Mouse (Mus musculus) limb, embryonic 14.5 days (tissue): Measurements from ENCODE around the gene Gm8257. TPM values are rescaled to one million over a fixed set of nuclear protein-coding genes. Genes with fewer than 3 reads are reported as not detected.
"Not testable (repeated sequence)": the region's sequence is repeated elsewhere in the genome, so short reads cannot be mapped to it uniquely, and the experiment has no call there.

ENCODE experiments used
- ATAC-seq: fragments of 200-750 bp; cut with Nextera tagmentation; 2 replicates; pipeline ENCODE4 v1.8.0; 2017; ENCODE audit warnings: low read depth, moderate number of reproducible peaks, moderate TSS enrichment; ENCODE audit not compliant: low FRiP score
- DNase-seq: peaks from one replicate; pipeline ENCODE4 v3.0.0-alpha.2; 2015; ENCODE audit warnings: low spot score
- H3K27ac ChIP-seq: fragments of 300-500 bp; sonication (generic); replicated peaks from 2 replicates; pipeline ENCODE4 v1.5.1; 2014; ENCODE audit warnings: low read depth, mild to moderate bottlenecking, low read length, moderate library complexity, mixed read lengths
- H3K27me3 ChIP-seq: fragments of 300-500 bp; sonication (generic); 2 replicates; pipeline ENCODE4 v1.6.1; 2014; ENCODE audit warnings: low read length, mixed read lengths; ENCODE audit not compliant: control insufficient read depth, insufficient read depth
- H3K36me3 ChIP-seq: fragments of 300-500 bp; sonication (generic); 2 replicates; pipeline ENCODE4 v1.6.1; 2014; ENCODE audit warnings: mild to moderate bottlenecking, low read length, moderate library complexity, mixed read lengths; ENCODE audit not compliant: control insufficient read depth, insufficient read depth
- H3K4me1 ChIP-seq: fragments of 300-500 bp; sonication (generic); 2 replicates; pipeline ENCODE4 v1.6.1; 2014; ENCODE audit warnings: antibody characterized with exemption, low read length, mixed read lengths; ENCODE audit not compliant: control insufficient read depth, insufficient read depth
- H3K4me2 ChIP-seq: fragments of 300-500 bp; sonication (generic); replicated peaks from 2 replicates; pipeline ENCODE4 v1.6.1; 2014; ENCODE audit warnings: low read depth, mild to moderate bottlenecking, low read length, moderate library complexity; ENCODE audit not compliant: severe bottlenecking
- H3K4me3 ChIP-seq: fragments of 300-500 bp; sonication (generic); replicated peaks from 2 replicates; pipeline ENCODE4 v1.5.1; 2014; ENCODE audit warnings: low read length
- H3K9ac ChIP-seq: fragments of 300-500 bp; sonication (generic); 2 replicates; pipeline ENCODE4 v1.6.1; 2014; ENCODE audit warnings: mild to moderate bottlenecking, low read depth, low read length, moderate library complexity; ENCODE audit not compliant: severe bottlenecking
- H3K9me3 ChIP-seq: fragments of 300-500 bp; sonication (generic); 2 replicates; pipeline ENCODE4 v1.6.1; 2016; ENCODE audit warnings: low read length; ENCODE audit not compliant: control insufficient read depth
- POLR2A ChIP-seq: fragments of 200-500 bp; IDR thresholded peaks from 2 replicates; pipeline ENCODE4 v1.8.0; 2012; ENCODE audit warnings: inconsistent platforms, mild to moderate bottlenecking, moderate library complexity, borderline replicate concordance; ENCODE audit not compliant: insufficient read depth, insufficient read length; ENCODE audit errors: extremely low read depth
- WGBS: fragments of 180-500 bp; shearing (Covaris S2); extraction: QIAGEN DNeasy Blood & Tissue Kit; methylation state at CpG from one replicate; pipeline ENCODE4 v1.1.7; 2014; 5-methylcytosine and 5-hydroxymethylcytosine counted together
- polyA plus RNA-seq, 2 experiments: library from polyadenylated mRNA; depleted of rRNA in 1 of 2; stranded (reverse) in 1 of 2; unstranded in 1 of 2; fragments of >200 nt; fragmentation: Nextera tagmentation in 1 of 2; extraction: Ambion mirVana in 1 of 2; gene quantifications; 2 replicates each; pipeline versions ENCODE4 v1.2.1 to v1.2.3; 2012 to 2014

Gene Gm8257
- polyA plus RNA-seq (2012; rRNA removed) (not detected in 2 replicates), polyA plus RNA-seq (2014; fragmentation: Nextera tagmentation; extraction: Ambion mirVana) (not detected in 2 replicates)

DNA sequence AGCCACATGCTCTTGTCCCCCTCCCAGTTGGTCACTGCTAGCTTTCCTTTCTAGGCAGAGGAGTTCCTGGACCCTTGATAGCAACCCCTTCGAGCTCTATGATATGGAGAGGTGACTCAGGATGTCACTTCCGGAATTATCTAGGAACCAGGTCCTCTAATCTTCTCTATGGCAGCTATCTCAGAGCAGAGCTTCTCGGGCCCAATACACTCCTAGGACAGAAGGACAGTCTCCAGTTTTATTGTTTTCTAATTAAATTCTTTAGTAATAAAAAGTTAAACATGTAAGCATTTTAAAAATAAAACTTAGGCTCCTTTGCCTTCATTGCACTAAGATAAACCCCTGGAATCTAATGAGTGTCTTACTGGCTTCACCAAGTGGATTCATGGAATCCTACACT, at the start of gene Gm8257:
Gene Gm8257 (minus strand): TSS at position 101 of the 400 bp plus-strand sequence.
- not testable (repeated sequence) for H3K27ac ChIP-seq, H3K36me3 ChIP-seq, ATAC-seq, DNase-seq, H3K4me1 ChIP-seq, H3K4me2 ChIP-seq, H3K9ac ChIP-seq, H3K9me3 ChIP-seq, H3K27me3 ChIP-seq, H3K4me3 ChIP-seq
- 70% methylated on average over 3 of the region's 3 CpGs for WGBS

DNA sequence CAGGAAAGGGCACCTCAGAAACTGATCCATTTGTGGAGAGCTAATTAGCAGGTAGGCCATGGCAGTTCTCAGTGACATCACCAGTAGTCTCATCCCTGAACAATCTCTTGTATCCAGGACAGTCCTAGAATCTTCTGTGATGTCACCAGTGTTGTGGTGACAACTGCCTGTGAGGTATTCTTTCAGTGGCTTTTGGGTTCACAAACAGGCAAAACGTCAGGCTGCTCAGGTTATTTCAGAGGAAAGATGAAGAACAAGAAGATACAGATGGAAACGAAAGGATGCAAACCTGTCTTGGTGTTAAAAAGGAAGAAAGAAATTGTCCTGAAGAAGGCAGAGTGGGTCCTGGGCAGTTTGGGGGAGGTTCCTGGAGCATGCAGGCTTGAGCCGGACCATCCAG, 44.0 kb upstream of the Gm8257 start, which contains the start of gene Gm8267:
Gene Gm8267 (minus strand): TSS at position 101 of the 400 bp plus-strand sequence.
- Histone ChIP-seq H3K4me3 (no peak within 1 kb of the TSS), H3K4me2 (no peak within 1 kb of the TSS), H3K27me3 (no peaks in the 10 kb centered on the region), H3K9ac (no peak within 1 kb of the TSS), H3K36me3 (no peaks in the 10 kb centered on the region), H3K4me1 (no peaks in the 10 kb centered on the region), H3K9me3 (no peaks in the 10 kb centered on the region), H3K27ac (no peak within 1 kb of the TSS)
- WGBS, result 73% methylated on average over 3 of the region's 3 CpGs
- TF ChIP-seq POLR2A, result no peak
- no peak for ATAC-seq
- no peak for DNase-seq

- not testable (repeated sequence) for H3K27me3 ChIP-seq, H3K36me3 ChIP-seq, H3K4me2 ChIP-seq, ATAC-seq, H3K9ac ChIP-seq, H3K4me1 ChIP-seq, H3K9me3 ChIP-seq, H3K4me3 ChIP-seq, DNase-seq, H3K27ac ChIP-seq
- 29% methylated on average over 1 of the region's 1 CpGs for WGBS
Measured at GRCm38 (mm10) chr14:44742789-44743188, 36.5 kb upstream of the Gm8257 start.

DNA sequence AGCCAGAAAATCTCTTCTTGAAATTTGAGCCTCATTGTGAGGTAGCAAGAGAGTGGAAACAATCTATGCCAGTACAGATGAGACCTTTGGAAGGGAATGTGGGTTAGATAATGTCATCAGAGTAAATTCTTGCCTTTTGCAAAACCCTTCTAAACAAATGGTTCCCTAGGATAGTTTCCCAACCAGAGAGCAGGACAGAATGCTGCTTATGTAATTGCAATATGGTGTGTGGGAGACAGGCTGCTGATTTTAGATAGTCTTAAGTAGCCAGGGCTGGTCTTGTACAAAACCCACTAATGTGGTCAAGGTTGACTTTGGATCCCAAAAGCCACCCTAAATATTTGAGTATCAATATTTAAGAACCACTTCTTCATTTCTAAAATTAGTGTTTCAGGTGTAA, 24.5 kb upstream of the Gm8257 start:
- not testable (repeated sequence) for H3K4me2 ChIP-seq, H3K9ac ChIP-seq, ATAC-seq, H3K4me1 ChIP-seq, H3K4me3 ChIP-seq, H3K27me3 ChIP-seq, H3K27ac ChIP-seq, DNase-seq, H3K36me3 ChIP-seq, H3K9me3 ChIP-seq

GRCm38 (mm10) chr14:44627737-44628136, 78.5 kb downstream of the Gm8257 start, which contains the start of gene Gm5624:
Gene Gm5624, minus strand, starts transcription at chr14:44627938.
- H3K9me3 ChIP-seq, DNase-seq, H3K36me3 ChIP-seq, H3K4me1 ChIP-seq, H3K27me3 ChIP-seq, ATAC-seq, H3K4me3 ChIP-seq, H3K27ac ChIP-seq, H3K4me2 ChIP-seq, H3K9ac ChIP-seq: not testable (repeated sequence)
- WGBS, result 83% methylated on average over 4 of the region's 4 CpGs

Other genes with a start within 250 kb of the Gm8257 start
- gene BC061237, start 214.0 kb downstream of the Gm8257 start, polyA plus RNA-seq (2012; rRNA removed), result not detected in 2 replicates
- gene BC061237, start 214.0 kb downstream of the Gm8257 start, polyA plus RNA-seq (2014; fragmentation: Nextera tagmentation; extraction: Ambion mirVana), result not detected in 2 replicates
- not detected in 2 replicates for gene Gm17093, start 188.2 kb downstream of the Gm8257 start, polyA plus RNA-seq (2012; rRNA removed)
- not detected in 2 replicates for gene Gm17093, start 188.2 kb downstream of the Gm8257 start, polyA plus RNA-seq (2014; fragmentation: Nextera tagmentation; extraction: Ambion mirVana)
- gene Gm8247, start 123.3 kb downstream of the Gm8257 start, polyA plus RNA-seq (2012; rRNA removed), result not detected in 2 replicates
- not detected in 2 replicates for gene Gm8247, start 123.3 kb downstream of the Gm8257 start, polyA plus RNA-seq (2014; fragmentation: Nextera tagmentation; extraction: Ambion mirVana)
- not detected in 2 replicates for gene Gm5624, start 78.5 kb downstream of the Gm8257 start, polyA plus RNA-seq (2012; rRNA removed)
- not detected in 2 replicates for gene Gm5624, start 78.5 kb downstream of the Gm8257 start, polyA plus RNA-seq (2014; fragmentation: Nextera tagmentation; extraction: Ambion mirVana)
- gene Gm8267, start 43.9 kb upstream of the Gm8257 start, polyA plus RNA-seq (2012; rRNA removed), result not detected in 2 replicates
- gene Gm8267, start 43.9 kb upstream of the Gm8257 start, polyA plus RNA-seq (2014; fragmentation: Nextera tagmentation; extraction: Ambion mirVana), result not detected in 2 replicates
- gene Ptgdr, start 152.9 kb upstream of the Gm8257 start, polyA plus RNA-seq (2012; rRNA removed), result 0.25 and 0.26 TPM in 2 replicates
- gene Ptgdr, start 152.9 kb upstream of the Gm8257 start, polyA plus RNA-seq (2014; fragmentation: Nextera tagmentation; extraction: Ambion mirVana), result 0.10 and 0.17 TPM in 2 replicates